ENCODE assay signal across 22 mouse cellular contexts in the genomic region with DNA sequence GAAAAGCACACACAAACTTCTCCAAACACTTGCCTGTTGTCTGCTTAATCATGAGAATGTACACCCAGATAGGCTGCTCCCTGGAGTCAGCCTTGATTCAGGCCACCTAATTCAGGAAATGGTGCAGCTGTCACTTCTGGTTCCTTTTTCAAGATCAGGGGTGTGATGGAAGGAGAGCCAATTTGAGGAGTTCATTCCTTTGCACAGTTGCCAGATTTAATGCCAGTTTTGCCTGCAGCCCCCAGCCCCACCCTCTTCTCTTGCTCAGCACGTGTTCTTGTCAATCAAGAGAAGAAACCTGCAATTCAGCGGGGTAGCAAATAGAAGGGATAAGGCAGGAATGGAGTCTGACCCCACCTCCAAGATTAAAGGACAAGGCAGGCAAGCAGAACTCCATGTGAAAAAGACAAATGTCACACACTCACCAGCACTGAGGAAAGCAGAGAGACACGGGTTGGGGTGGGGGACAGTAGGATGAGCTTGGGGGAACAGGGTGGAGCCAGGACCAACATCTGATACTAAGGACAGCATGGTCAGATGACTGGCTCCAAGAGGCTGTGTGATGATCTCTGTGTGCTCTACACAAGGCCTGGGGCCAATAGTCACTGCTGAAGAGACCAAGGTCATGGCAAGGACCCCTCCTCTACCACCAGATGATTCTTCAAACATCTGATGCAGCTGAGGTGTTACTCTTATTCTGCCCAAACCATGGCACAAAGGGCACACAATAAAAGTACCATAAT. TPM values are rescaled to one million over a fixed set of nuclear protein-coding genes. Genes with fewer than 3 reads are reported as not detected.
DNase-seq lines count a peak whose midpoint lies in the region; ATAC-seq and TF ChIP-seq lines count a peak whose summit lies in the region.
"Had no signal": no experiment of that assay in that cellular context is flagged by ENCODE, and none has a peak within 500 bp of the region (broad histone marks: within the 10 kb centered on the region; RNA-seq: fewer than 3 reads in every experiment).

No protein-coding gene starts in this region.

- H3K9me3 ChIP-seq in limb, embryonic 13.5 days, result no peaks in the 10 kb centered on the region
- H3K9me3 ChIP-seq in limb, embryonic 10.5 days (replicated peaks), result no peaks in the 10 kb centered on the region
- no peaks in the 10 kb centered on the region for H3K9me3 ChIP-seq in limb, embryonic 14.5 days (ENCODE audit: control insufficient read depth, low read length)
- no peaks in the 10 kb centered on the region for H3K9me3 ChIP-seq in intestine, embryonic 15.5 days
- H3K9me3 ChIP-seq: liver, embryonic 12.5 days had no signal

- no peak overlapping the region; the same call in 1 of the 2 replicates for H3K27ac ChIP-seq in limb, embryonic 13.5 days
- H3K27ac ChIP-seq in limb, embryonic 10.5 days, result no peak overlapping the region
- no peak overlapping the region for H3K27ac ChIP-seq in limb, embryonic 14.5 days (replicated peaks; ENCODE audit: low read depth, low read length)
- no peak overlapping the region for H3K27ac ChIP-seq in intestine, embryonic 15.5 days
- H3K27ac ChIP-seq: heart, adult 2 months; liver, embryonic 12.5 days had no signal

- no peaks in the 10 kb centered on the region for H3K36me3 ChIP-seq in limb, embryonic 13.5 days
- peaks cover 5% of the 10 kb centered on the region; the same call in 1 of the 2 replicates for H3K36me3 ChIP-seq in limb, embryonic 10.5 days
- H3K36me3 ChIP-seq in limb, embryonic 14.5 days (ENCODE audit: control insufficient read depth, insufficient read depth, low read length), result no peaks in the 10 kb centered on the region
- no peaks in the 10 kb centered on the region for H3K36me3 ChIP-seq in intestine, embryonic 15.5 days
- H3K36me3 ChIP-seq: liver, embryonic 12.5 days had no signal

- peak; percentile 83 for DNase-seq in heart, adult 11 months
- no peak for DNase-seq in heart, postnatal 4 days
- no peak for DNase-seq in limb, embryonic 10.5 days (ENCODE audit: low spot score)
- peak; percentile 42 for DNase-seq in limb, embryonic 14.5 days (ENCODE audit: low spot score)
- DNase-seq in cerebellum, adult 8-10 months, result no peak
- DNase-seq: adrenal gland, postnatal 14 days; cerebellum, adult 11-12 months; cerebellum, postnatal 25 days; embryo, embryonic 11 days; heart, adult 2 months; kidney, adult 2 months; kidney, postnatal 10 days; lung, adult 2 months; right cerebral cortex, postnatal 14 days; thymus, adult 2 months had no signal

- peak; percentile 16; the same call in 1 of the 2 replicates for ATAC-seq in limb, embryonic 13.5 days (ENCODE audit: low FRiP score, low read depth)
- ATAC-seq in limb, embryonic 14.5 days (ENCODE audit: low FRiP score, low read depth), result peak; percentile 27; the same call in 1 of the 2 replicates
- ATAC-seq in intestine, embryonic 15.5 days, result no peak
- ATAC-seq: forebrain, embryonic 14.5 days; liver, embryonic 12.5 days; midbrain, embryonic 16.5 days; Patski had no signal

- H3K4me2 ChIP-seq in limb, embryonic 13.5 days (replicated peaks), result no peak overlapping the region
- H3K4me2 ChIP-seq in limb, embryonic 14.5 days (replicated peaks; ENCODE audit: low read depth, low read length, severe bottlenecking), result no peak overlapping the region
- no peak overlapping the region for H3K4me2 ChIP-seq in intestine, embryonic 15.5 days (replicated peaks)
- H3K4me2 ChIP-seq: liver, embryonic 12.5 days had no signal

- peaks cover 4% of the 10 kb centered on the region; the same call in 1 of the 2 replicates for H3K4me1 ChIP-seq in limb, embryonic 13.5 days
- peaks cover 10% of the 10 kb centered on the region; the same call in 1 of the 2 replicates for H3K4me1 ChIP-seq in limb, embryonic 10.5 days
- H3K4me1 ChIP-seq in limb, embryonic 14.5 days (ENCODE audit: control insufficient read depth, insufficient read depth, low read length), result peaks cover 3% of the 10 kb centered on the region; the same call in 1 of the 2 replicates
- 0 out of 2 replicates have a peak, but pooled peaks cover 2% of the 10 kb centered on the region for H3K4me1 ChIP-seq in intestine, embryonic 15.5 days (replicated peaks)

- no peak for TF ChIP-seq POLR2A in limb, embryonic 14.5 days (IDR thresholded peaks at IDR 0.05; ENCODE audit: borderline replicate concordance, extremely low read depth, insufficient read depth, insufficient read length)

- H3K9ac ChIP-seq in limb, embryonic 13.5 days, result no peak overlapping the region
- no peak overlapping the region for H3K9ac ChIP-seq in limb, embryonic 14.5 days (ENCODE audit: low read depth, low read length, severe bottlenecking)
- no peak overlapping the region for H3K9ac ChIP-seq in intestine, embryonic 15.5 days
- H3K9ac ChIP-seq: liver, embryonic 12.5 days had no signal

- H3K4me3 ChIP-seq in limb, embryonic 13.5 days, result no peak overlapping the region
- no peak overlapping the region for H3K4me3 ChIP-seq in limb, embryonic 10.5 days
- H3K4me3 ChIP-seq in limb, embryonic 14.5 days (replicated peaks; ENCODE audit: low read length), result no peak overlapping the region
- H3K4me3 ChIP-seq in intestine, embryonic 15.5 days (replicated peaks), result no peak overlapping the region
- H3K4me3 ChIP-seq: heart, adult 2 months; liver, embryonic 12.5 days had no signal

- 61% methylated on average over 3 of the region's 3 CpGs for WGBS in limb, embryonic 13.5 days
- 75% methylated on average over 3 of the region's 3 CpGs for WGBS in limb, embryonic 10.5 days
- 54% methylated on average over 3 of the region's 3 CpGs for WGBS in limb, embryonic 14.5 days
- 45% methylated on average over 3 of the region's 3 CpGs for WGBS in intestine, embryonic 15.5 days

- H3K27me3 ChIP-seq in limb, embryonic 13.5 days, result no peaks in the 10 kb centered on the region
- H3K27me3 ChIP-seq in limb, embryonic 10.5 days (ENCODE audit: low read depth, poor library complexity, severe bottlenecking), result no peaks in the 10 kb centered on the region
- H3K27me3 ChIP-seq in limb, embryonic 14.5 days (ENCODE audit: control insufficient read depth, insufficient read depth, low read length), result no peaks in the 10 kb centered on the region
- no peaks in the 10 kb centered on the region for H3K27me3 ChIP-seq in intestine, embryonic 15.5 days (replicated peaks)
- H3K27me3 ChIP-seq: liver, embryonic 12.5 days; Patski had no signal

RNA-seq across cellular contexts. Expression of a gene that starts 3.8 kb away (rescaled TPM):
- 1,000 to 10,000 TPM; 1,069 to 1,171 TPM for total RNA-seq in heart, postnatal 4 days (2021)
- polyA plus RNA-seq in limb, embryonic 13.5 days (2015; fragmentation: Nextera tagmentation; extraction: Ambion mirVana), result 38.7 and 41.8 TPM in 2 replicates
- 29.4 and 34.3 TPM in 2 replicates for polyA plus RNA-seq in limb, embryonic 10.5 days (2016; fragmentation: Nextera tagmentation; extraction: Ambion mirVana)
- polyA plus RNA-seq in limb, embryonic 14.5 days (2012; rRNA removed), result 40.7 and 44.2 TPM in 2 replicates
- 47.3 and 53.7 TPM in 2 replicates for polyA plus RNA-seq in limb, embryonic 14.5 days (2014; fragmentation: Nextera tagmentation; extraction: Ambion mirVana)
- 7.7 and 11.5 TPM in 2 replicates for polyA plus RNA-seq in intestine, embryonic 15.5 days (2015; fragmentation: Nextera tagmentation; extraction: Ambion mirVana)

RNA-seq across cellular contexts. Expression of a gene that starts 21.9 kb away (rescaled TPM):
- 1 to 10 TPM; 3.5 to 4.7 TPM for total RNA-seq in heart, postnatal 4 days (2021)
- polyA plus RNA-seq in limb, embryonic 13.5 days (2015; fragmentation: Nextera tagmentation; extraction: Ambion mirVana), result 24.9 and 26.3 TPM in 2 replicates
- 41.4 and 48.5 TPM in 2 replicates for polyA plus RNA-seq in limb, embryonic 10.5 days (2016; fragmentation: Nextera tagmentation; extraction: Ambion mirVana)
- polyA plus RNA-seq in limb, embryonic 14.5 days (2012; rRNA removed), result 29.9 and 31.5 TPM in 2 replicates
- 19.6 and 22.8 TPM in 2 replicates for polyA plus RNA-seq in limb, embryonic 14.5 days (2014; fragmentation: Nextera tagmentation; extraction: Ambion mirVana)
- polyA plus RNA-seq in intestine, embryonic 15.5 days (2015; fragmentation: Nextera tagmentation; extraction: Ambion mirVana), result 27.9 and 28.8 TPM in 2 replicates

RNA-seq across cellular contexts. Expression of a gene that starts 56.7 kb away (rescaled TPM):
- 10 to 100 TPM; 35.3 to 43.8 TPM for total RNA-seq in heart, postnatal 4 days (2021)
- 32.0 and 39.4 TPM in 2 replicates for polyA plus RNA-seq in limb, embryonic 13.5 days (2015; fragmentation: Nextera tagmentation; extraction: Ambion mirVana)
- polyA plus RNA-seq in limb, embryonic 10.5 days (2016; fragmentation: Nextera tagmentation; extraction: Ambion mirVana), result 27.0 and 30.7 TPM in 2 replicates
- polyA plus RNA-seq in limb, embryonic 14.5 days (2012; rRNA removed), result 83.8 and 110 TPM in 2 replicates
- polyA plus RNA-seq in limb, embryonic 14.5 days (2014; fragmentation: Nextera tagmentation; extraction: Ambion mirVana), result 45.9 and 53.3 TPM in 2 replicates
- polyA plus RNA-seq in intestine, embryonic 15.5 days (2015; fragmentation: Nextera tagmentation; extraction: Ambion mirVana), result 21.4 and 23.5 TPM in 2 replicates
- total RNA-seq: neutrophil, adult 5-6 weeks had no signal

Comparison
In these comparisons a context has a peak if more than half of its experiments do, and no peak if none do; other contexts are left out.
1. DNase-seq: peak in heart, adult 11 months (single experiment) and limb, embryonic 14.5 days (single experiment); none in heart, postnatal 4 days (single experiment), limb, embryonic 10.5 days (single experiment) and cerebellum, adult 8-10 months (single experiment).